ENCODE assay signal across 15 mouse cellular contexts in genomic region chr9:49755214-49755613, GRCm38 (mm10). TPM values are rescaled to one million over a fixed set of nuclear protein-coding genes. Genes with fewer than 3 reads are reported as not detected.
"Had no signal": no experiment of that assay in that cellular context is flagged by ENCODE, and none has a peak within 500 bp of the region (broad histone marks: within the 10 kb centered on the region; RNA-seq: fewer than 3 reads in every experiment).

No protein-coding gene starts in this region.

- H3K27ac ChIP-seq: limb, embryonic 12.5 days; liver, embryonic 13.5 days; lung, embryonic 15.5 days; macrophage; midbrain, embryonic 15.5 days; stomach, postnatal 0 days had no signal

- DNase-seq: kidney, postnatal 10 days; kidney, postnatal 4 days; liver; liver, embryonic 13.5 days; liver, postnatal 0 days; lung, postnatal 14 days; thymus, postnatal 4 days had no signal

- H3K27me3 ChIP-seq: limb, embryonic 12.5 days; liver, embryonic 13.5 days; lung, embryonic 15.5 days; megakaryocyte, embryonic 14.5 days; midbrain, embryonic 15.5 days had no signal

- H3K4me2 ChIP-seq: limb, embryonic 12.5 days; liver, embryonic 13.5 days; lung, embryonic 15.5 days; midbrain, embryonic 11.5 days; midbrain, embryonic 15.5 days had no signal

- ATAC-seq: liver, postnatal 0 days; midbrain, embryonic 15.5 days had no signal

- H3K4me1 ChIP-seq: liver, embryonic 13.5 days; megakaryocyte, embryonic 14.5 days had no signal

- H3K4me3 ChIP-seq: limb, embryonic 12.5 days; liver, embryonic 13.5 days; lung, embryonic 15.5 days; megakaryocyte, embryonic 14.5 days; midbrain, embryonic 15.5 days had no signal

- H3K9me3 ChIP-seq: limb, embryonic 12.5 days; liver, embryonic 13.5 days; lung, embryonic 15.5 days; midbrain, embryonic 15.5 days had no signal

- H3K9ac ChIP-seq: limb, embryonic 12.5 days; liver, embryonic 13.5 days; liver, postnatal 0 days; lung, embryonic 15.5 days; midbrain, embryonic 15.5 days had no signal

- H3K36me3 ChIP-seq: limb, embryonic 12.5 days; liver, embryonic 13.5 days; lung, embryonic 15.5 days; midbrain, embryonic 15.5 days had no signal

RNA-seq across cellular contexts. Expression of gene Ncam1, which starts 43.5 kb away (rescaled TPM):
- total RNA-seq: monocyte, adult 5-6 weeks had no signal
